Mouse (Mus musculus) heart, postnatal 0 days (tissue): ENCODE results near the gene Oas3.

Source experiments
- CTCF ChIP-seq: IDR thresholded peaks from 2 replicates; pipeline ENCODE4 v1.5.1; 2016; ENCODE audit warnings: antibody characterized with exemption, control low read depth, low read depth
- EP300 ChIP-seq: IDR thresholded peaks from 2 replicates; pipeline ENCODE4 v1.6.1; 2016; ENCODE audit warnings: antibody characterized with exemption, low read depth

- no peak for TF ChIP-seq CTCF
- no peak for TF ChIP-seq EP300
Measured at GRCm38 (mm10) chr5:120803596-120803995, 26.1 kb upstream of the Oas3 start.
